Mouse (Mus musculus) thymus, adult 2 months (tissue): ENCODE data around the gene C1qtnf1. TPM values are rescaled to one million over a fixed set of nuclear protein-coding genes. Genes with fewer than 3 reads are reported as not detected.

Source experiments
- DNase-seq: peaks from one replicate; pipeline ENCODE4 v3.0.0; 2021
- H3K27ac ChIP-seq: fragments of 200-500 bp; 2 replicates; pipeline ENCODE4 v1.5.1; 2012; ENCODE audit warnings: low read length, control low read depth; ENCODE audit not compliant: control insufficient read depth, insufficient read depth
- H3K27me3 ChIP-seq: fragments of 200-500 bp; 2 replicates; pipeline ENCODE4 v1.6.1; 2012; ENCODE audit warnings: mild to moderate bottlenecking, low read length, moderate library complexity, mixed read lengths; ENCODE audit not compliant: control insufficient read depth, insufficient read depth
- H3K36me3 ChIP-seq: fragments of 200-500 bp; 2 replicates; pipeline ENCODE4 v1.6.1; 2012; ENCODE audit warnings: mild to moderate bottlenecking, low read length, moderate library complexity; ENCODE audit not compliant: control insufficient read depth, insufficient read depth
- H3K4me1 ChIP-seq: fragments of 200-500 bp; replicated peaks from 2 replicates; pipeline ENCODE4 v1.6.1; 2012; ENCODE audit warnings: low read length; ENCODE audit not compliant: control insufficient read depth, insufficient read depth
- H3K4me3 ChIP-seq: fragments of 200-500 bp; 2 replicates; pipeline ENCODE4 v1.5.1; 2012; ENCODE audit warnings: mild to moderate bottlenecking, low read length, control low read depth, moderate library complexity; ENCODE audit not compliant: control insufficient read depth, insufficient read depth
- CTCF ChIP-seq: fragments of 200-500 bp; IDR thresholded peaks from 2 replicates; pipeline ENCODE4 v1.5.1; 2012; ENCODE audit warnings: mild to moderate bottlenecking, control low read depth, low read length, moderate library complexity, borderline replicate concordance; ENCODE audit not compliant: control insufficient read depth, poor library complexity, insufficient read depth; ENCODE audit errors: extremely low read depth
- POLR2A ChIP-seq: fragments of 200-500 bp; IDR thresholded peaks from 2 replicates; pipeline ENCODE4 v1.6.1; 2012; ENCODE audit warnings: mild to moderate bottlenecking, low read length, control low read depth, moderate library complexity; ENCODE audit not compliant: control insufficient read depth, poor library complexity, insufficient read depth; ENCODE audit errors: extremely low read depth
- WGBS: fragments of 180-500 bp; shearing (Covaris S2); methylation state at CpG from one replicate; pipeline ENCODE4 v1.1.7; 2018; 5-methylcytosine and 5-hydroxymethylcytosine counted together
- polyA plus RNA-seq: library from polyadenylated mRNA; depleted of rRNA; stranded (reverse); fragments of >200 nt; gene quantifications from 2 replicates; pipeline ENCODE4 v1.2.3, GENCODE M21; 2012

The C1qtnf1 gene
- polyA plus RNA-seq, 1 experiment: 10.6 TPM

DNA sequence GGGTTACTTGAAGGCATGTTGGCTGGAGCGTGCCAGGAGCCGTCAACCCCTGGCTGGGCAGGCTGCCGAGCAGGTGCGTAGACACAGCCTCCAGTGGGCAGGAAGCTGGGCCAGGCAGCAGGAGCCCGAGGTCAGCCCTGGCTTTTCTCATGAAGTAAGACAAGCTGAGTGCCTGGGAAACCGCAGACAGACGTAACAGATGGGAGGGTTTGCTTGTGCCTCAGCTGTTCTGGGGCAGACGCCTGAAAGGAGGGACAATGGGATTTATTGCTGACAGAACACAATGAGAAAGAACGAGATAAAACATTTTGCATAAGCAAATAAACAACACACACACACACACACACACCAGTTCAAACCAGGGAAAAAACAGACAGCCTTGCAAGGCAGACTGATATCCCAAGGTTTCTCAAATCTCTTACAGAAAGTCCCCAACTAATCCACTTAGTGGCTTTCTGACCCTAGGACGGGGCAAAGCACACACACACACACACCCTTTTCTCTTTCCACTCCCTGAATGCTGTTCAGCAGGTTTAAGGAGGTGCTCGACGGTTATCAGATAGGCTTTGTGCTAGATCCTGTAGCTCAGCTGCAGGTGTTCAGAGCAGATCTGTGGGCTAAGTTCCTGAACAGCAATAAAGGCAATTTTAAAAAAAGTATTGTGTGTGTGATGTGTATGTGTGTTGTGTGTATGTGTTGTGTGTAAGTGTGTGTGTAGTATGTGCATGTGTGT is 42.4 kb downstream of the C1qtnf1 start:
- no peak overlapping the region for H3K4me3 ChIP-seq
- no peaks in the 10 kb centered on the region for H3K36me3 ChIP-seq
- no peaks in the 10 kb centered on the region for H3K27me3 ChIP-seq
- peak; percentile 76 for DNase-seq
- H3K27ac ChIP-seq: peak overlapping the region; percentile 85
- 3% methylated on average over 12 of the region's 12 CpGs for WGBS
- peak; percentile 31; the same call in 1 of the 2 replicates for TF ChIP-seq POLR2A
- TF ChIP-seq CTCF: no peak
- peaks cover 64% of the 10 kb centered on the region for H3K4me1 ChIP-seq

DNA sequence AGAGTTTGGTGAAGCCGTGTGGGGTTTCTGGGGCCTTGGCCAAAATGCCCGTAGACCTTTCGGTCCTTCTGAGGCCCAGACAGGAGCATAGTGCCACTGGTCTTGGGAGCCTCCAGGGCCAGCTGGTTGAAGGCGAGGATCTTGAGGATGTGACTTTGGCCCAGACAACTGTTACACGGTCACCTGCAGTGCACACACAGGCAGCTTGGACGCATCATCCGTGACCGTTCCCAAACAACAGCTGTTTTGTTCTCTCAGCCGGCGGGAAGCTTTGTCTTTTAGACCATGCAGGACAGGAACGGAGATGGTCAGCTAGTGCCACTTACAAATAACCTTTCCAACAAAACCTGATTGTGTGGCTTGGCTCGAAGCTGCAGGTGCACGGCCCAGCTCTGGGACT is 43.7 kb downstream of the C1qtnf1 start:
- Histone ChIP-seq H3K4me3 (no peak overlapping the region), H3K27ac (peak overlapping the region; percentile 45), H3K4me1 (peaks cover 66% of the 10 kb centered on the region), H3K27me3 (no peaks in the 10 kb centered on the region), H3K36me3 (no peaks in the 10 kb centered on the region)
- DNase-seq: peak; percentile 37
- TF ChIP-seq POLR2A (no peak), CTCF (no peak)
- WGBS: 89% methylated on average over 13 of the region's 13 CpGs

- Histone ChIP-seq H3K4me3 (no peak overlapping the region), H3K4me1 (peaks cover 62% of the 10 kb centered on the region), H3K36me3 (no peaks in the 10 kb centered on the region), H3K27me3 (no peaks in the 10 kb centered on the region), H3K27ac (no peak overlapping the region)
- no peak for TF ChIP-seq POLR2A
- no peak for TF ChIP-seq CTCF
- DNase-seq: no peak
- 81% methylated on average over 1 of the region's 1 CpGs for WGBS
Measured at GRCm38 (mm10) chr11:118473161-118473560, 45.2 kb downstream of the C1qtnf1 start.

DNA sequence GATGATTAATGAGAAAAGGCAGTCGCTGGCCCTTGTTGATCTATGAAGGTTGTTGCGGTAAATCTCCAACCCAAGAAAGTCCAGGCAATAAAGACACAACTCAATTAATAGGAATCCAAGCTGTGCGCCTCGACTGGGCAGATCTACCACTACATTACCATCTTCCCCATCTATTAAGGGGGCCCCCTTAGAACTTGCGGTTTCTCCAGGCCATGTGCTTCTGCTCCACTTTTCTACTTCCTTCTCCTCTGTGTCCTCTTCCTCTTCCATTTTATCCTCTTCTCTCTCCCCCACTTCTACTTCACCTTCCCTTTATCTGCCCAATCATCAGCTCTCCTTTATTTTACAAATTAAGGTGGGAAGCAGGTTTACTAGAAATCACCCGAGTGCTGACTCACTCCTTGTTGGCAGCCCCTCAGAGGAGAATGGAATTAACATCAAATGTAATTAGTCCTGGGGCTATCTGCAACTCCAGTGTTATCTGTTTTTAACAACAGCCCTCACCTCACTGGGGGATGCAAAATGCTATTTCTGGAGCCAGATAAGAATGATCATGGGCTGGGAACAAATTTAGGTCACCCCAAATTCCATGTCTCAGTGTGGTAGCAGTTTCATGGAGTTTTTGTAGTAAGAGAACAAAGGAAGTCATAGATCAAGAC is 46.0 kb downstream of the C1qtnf1 start:
- peaks cover 60% of the 10 kb centered on the region for H3K4me1 ChIP-seq

DNA sequence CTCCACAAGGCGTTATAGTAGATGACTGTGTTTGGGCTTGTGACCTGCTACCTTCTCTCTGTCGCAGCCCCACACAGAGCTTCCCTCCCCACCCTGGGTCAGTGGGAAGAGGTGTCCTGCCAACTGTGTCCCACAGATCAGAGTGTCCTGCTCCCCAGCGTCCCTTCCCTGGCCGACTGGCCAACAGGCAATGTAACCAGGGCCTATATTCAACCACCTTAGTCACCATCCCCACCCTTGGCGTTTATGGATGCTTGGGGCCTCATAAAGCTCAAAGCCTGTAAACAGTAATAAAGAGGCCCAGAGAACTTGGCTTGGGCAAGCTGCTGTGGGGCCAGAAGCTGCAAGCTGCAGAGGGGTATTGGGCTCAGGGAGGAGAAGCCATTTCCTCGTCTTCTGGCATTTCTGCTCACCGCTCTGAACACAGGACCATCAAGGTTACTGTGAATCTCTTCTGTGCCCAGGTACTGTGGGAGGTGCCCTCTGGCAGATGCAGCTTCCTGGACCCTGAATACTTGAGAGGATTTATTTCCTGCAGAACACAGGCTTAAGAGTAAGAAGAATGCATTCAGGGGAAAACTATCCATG is 47.6 kb downstream of the C1qtnf1 start:
- no peak for TF ChIP-seq POLR2A
- TF ChIP-seq CTCF: no peak
- no peak overlapping the region for H3K4me3 ChIP-seq
- no peak for DNase-seq
- no peaks in the 10 kb centered on the region for H3K27me3 ChIP-seq
- H3K36me3 ChIP-seq: no peaks in the 10 kb centered on the region
- H3K4me1 ChIP-seq: peaks cover 46% of the 10 kb centered on the region
- 95% methylated on average over 7 of the region's 7 CpGs for WGBS
- H3K27ac ChIP-seq: no peak overlapping the region

More for the DNA sequence above, 46.0 kb downstream of the C1qtnf1 start:
- TF ChIP-seq POLR2A (no peak), CTCF (no peak)
- DNase-seq: no peak
- no peaks in the 10 kb centered on the region for H3K27me3 ChIP-seq
- no peaks in the 10 kb centered on the region for H3K36me3 ChIP-seq
- no peak overlapping the region for H3K4me3 ChIP-seq
- no peak overlapping the region for H3K27ac ChIP-seq
- 52% methylated on average over 6 of the region's 6 CpGs for WGBS

DNA sequence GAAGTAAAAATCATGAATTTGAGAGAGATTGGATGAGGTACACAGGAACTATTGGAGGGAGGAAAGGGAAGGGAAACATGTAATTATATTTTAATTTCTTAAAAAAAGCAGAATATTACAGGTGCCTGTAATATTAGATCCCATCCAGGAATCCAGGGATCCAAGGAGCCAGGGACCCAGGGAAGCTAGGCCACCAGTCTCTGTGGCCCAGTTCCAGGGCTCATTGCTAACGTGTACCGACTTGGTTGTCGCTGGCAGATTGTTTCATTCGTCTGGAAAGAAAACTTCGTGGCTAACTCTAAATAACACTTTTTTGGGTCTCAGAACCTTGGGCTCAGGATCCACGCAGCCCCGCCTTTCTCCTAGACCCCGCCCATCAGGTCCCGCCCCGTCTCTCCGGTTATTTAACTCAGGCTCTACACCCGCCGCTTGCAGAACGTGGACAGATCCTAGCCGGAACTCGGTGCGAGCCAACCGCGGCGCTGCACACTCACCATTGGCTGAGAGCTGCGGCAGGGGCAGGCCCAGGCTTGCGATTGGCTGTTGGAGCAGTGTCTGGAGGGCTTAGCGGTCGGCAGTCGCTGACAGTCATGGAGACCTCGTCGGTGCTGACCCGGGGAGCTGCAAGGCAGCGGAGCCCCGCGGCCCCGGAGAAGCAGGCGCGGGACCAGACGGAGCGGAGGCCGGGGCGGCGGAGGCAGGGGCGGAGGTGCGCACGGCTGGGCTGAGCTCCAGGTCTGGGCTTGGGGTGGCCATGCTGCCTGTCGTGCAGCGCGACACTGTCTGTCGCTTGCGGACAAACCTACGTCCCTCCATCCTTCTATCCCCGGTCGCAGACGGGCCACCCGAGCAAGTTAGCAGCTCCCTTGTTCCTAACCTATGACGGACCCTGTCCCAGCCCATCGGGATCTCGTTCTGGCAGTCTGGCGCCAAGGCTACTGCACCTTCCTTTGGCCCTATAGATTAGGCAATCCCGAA is 48.7 kb downstream of the C1qtnf1 start, which contains the start of gene Engase:
TSS of gene Engase (plus strand) at position 434 of the 978 bp plus-strand sequence.
- H3K36me3 ChIP-seq: peaks cover 5% of the 10 kb centered on the region
- 1% methylated on average over 57 of the region's 57 CpGs for WGBS
- TF ChIP-seq POLR2A (peak; percentile 93), CTCF (peak; percentile 58)
- DNase-seq: peak; percentile 94
- no peak within 1 kb of the TSS for H3K27ac ChIP-seq
- H3K4me3 ChIP-seq: peak within 1 kb of the TSS; percentile 83
- H3K27me3 ChIP-seq: no peaks in the 10 kb centered on the region
- H3K4me1 ChIP-seq: peaks cover 36% of the 10 kb centered on the region
